Mouse (Mus musculus) brain, embryonic 14.5 days (tissue): ENCODE results near the gene B3gntl1.

Source experiments
- CTCF ChIP-seq: fragments of 200-500 bp; IDR thresholded peaks from 2 replicates; pipeline ENCODE4 v1.5.1; 2012; ENCODE audit warnings: inconsistent platforms, mild to moderate bottlenecking, moderate library complexity, borderline replicate concordance; ENCODE audit not compliant: insufficient read depth, insufficient read length; ENCODE audit errors: extremely low read depth
- POLR2A ChIP-seq: fragments of 200-500 bp; IDR thresholded peaks from 2 replicates; pipeline ENCODE4 v1.6.1; 2012; ENCODE audit warnings: mild to moderate bottlenecking, inconsistent platforms, borderline replicate concordance; ENCODE audit not compliant: poor library complexity, insufficient read depth, insufficient read length, severe bottlenecking; ENCODE audit errors: extremely low read depth

GRCm38 (mm10) chr11:121636646-121637045 is 36.3 kb downstream of the B3gntl1 start:
- TF ChIP-seq POLR2A (no peak), CTCF (no peak)
